ENCODE assay signal across 10 mouse cellular contexts in the genomic region with DNA sequence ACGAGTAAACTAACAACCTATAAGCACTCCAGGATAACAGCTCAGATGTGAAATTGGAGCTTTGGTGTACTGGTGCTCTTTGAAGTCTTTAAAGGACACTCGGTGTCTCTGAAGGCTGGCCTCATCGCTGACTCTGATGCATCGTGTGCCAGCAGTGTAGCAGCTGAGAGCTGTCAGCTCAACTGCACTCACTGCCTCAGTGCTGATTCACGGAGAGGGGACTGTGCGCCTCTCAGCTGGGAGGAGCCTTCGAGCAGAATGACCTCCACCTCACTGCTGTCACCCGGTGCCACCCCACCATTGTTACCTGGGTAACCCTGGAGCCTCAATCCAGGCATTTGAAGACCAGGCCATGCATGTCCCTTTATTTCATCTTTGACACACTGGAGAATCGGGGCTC. TPM values are rescaled to one million over a fixed set of nuclear protein-coding genes. Genes with fewer than 3 reads are reported as not detected.
DNase-seq lines count a peak whose midpoint lies in the region; ATAC-seq and TF ChIP-seq lines count a peak whose summit lies in the region.
"Had no signal": no experiment of that assay in that cellular context is flagged by ENCODE, and none has a peak within 500 bp of the region (broad histone marks: within the 10 kb centered on the region; RNA-seq: fewer than 3 reads in every experiment).

No protein-coding gene starts in this region.

- TF ChIP-seq EP300 in stomach, postnatal 0 days (optimal IDR thresholded peaks at IDR 0.05), result no peak

- H3K4me2 ChIP-seq in heart, embryonic 16.5 days (ENCODE audit: low read depth, low read length), result no peak overlapping the region
- H3K4me2 ChIP-seq in stomach, embryonic 14.5 days (replicated peaks; ENCODE audit: low read depth, low read length), result no peak overlapping the region
- H3K4me2 ChIP-seq in stomach, postnatal 0 days (replicated peaks; ENCODE audit: low read depth), result no peak overlapping the region
- H3K4me2 ChIP-seq: embryonic facial prominence, embryonic 12.5 days had no signal

- no peak for TF ChIP-seq CTCF in stomach, postnatal 0 days (IDR thresholded peaks at IDR 0.05; ENCODE audit: low read depth)

- 30% methylated on average over 9 of the region's 9 CpGs for WGBS in heart, embryonic 16.5 days
- 18% methylated on average over 9 of the region's 9 CpGs for WGBS in stomach, embryonic 14.5 days
- 26% methylated on average over 9 of the region's 9 CpGs for WGBS in stomach, postnatal 0 days

- H3K27ac ChIP-seq in heart, embryonic 16.5 days (ENCODE audit: low read length), result no peak overlapping the region
- H3K27ac ChIP-seq in stomach, embryonic 14.5 days (ENCODE audit: low read length), result no peak overlapping the region
- no peak overlapping the region for H3K27ac ChIP-seq in stomach, postnatal 0 days (replicated peaks)
- H3K27ac ChIP-seq: embryonic facial prominence, embryonic 12.5 days had no signal

- no peaks in the 10 kb centered on the region for H3K27me3 ChIP-seq in heart, embryonic 16.5 days (ENCODE audit: control insufficient read depth, insufficient read depth, low read length)
- no peaks in the 10 kb centered on the region for H3K27me3 ChIP-seq in stomach, embryonic 14.5 days (ENCODE audit: control insufficient read depth, insufficient read depth, low read length)
- no peaks in the 10 kb centered on the region for H3K27me3 ChIP-seq in stomach, postnatal 0 days (ENCODE audit: control insufficient read depth, insufficient read depth, low read length)
- H3K27me3 ChIP-seq: embryonic facial prominence, embryonic 12.5 days had no signal

- no peak overlapping the region for H3K9ac ChIP-seq in heart, embryonic 16.5 days (ENCODE audit: low read length)
- no peak overlapping the region for H3K9ac ChIP-seq in stomach, embryonic 14.5 days (replicated peaks; ENCODE audit: low read depth, low read length)
- no peak overlapping the region for H3K9ac ChIP-seq in stomach, postnatal 0 days (ENCODE audit: low read length)
- H3K9ac ChIP-seq: embryonic facial prominence, embryonic 12.5 days had no signal

- peaks cover 5% of the 10 kb centered on the region; the same call in 1 of the 2 replicates for H3K4me1 ChIP-seq in heart, embryonic 16.5 days (ENCODE audit: control insufficient read depth, insufficient read depth, low read length)
- 0 out of 2 replicates have a peak, but pooled peaks cover 3% of the 10 kb centered on the region for H3K4me1 ChIP-seq in stomach, embryonic 14.5 days (ENCODE audit: control insufficient read depth, insufficient read depth, low read length)
- H3K4me1 ChIP-seq in stomach, postnatal 0 days (replicated peaks; ENCODE audit: control insufficient read depth, insufficient read depth), result no peaks in the 10 kb centered on the region
- H3K4me1 ChIP-seq: embryonic facial prominence, embryonic 12.5 days had no signal

- no peaks in the 10 kb centered on the region for H3K36me3 ChIP-seq in heart, embryonic 16.5 days (ENCODE audit: control insufficient read depth, insufficient read depth)
- H3K36me3 ChIP-seq in stomach, embryonic 14.5 days (ENCODE audit: control insufficient read depth, insufficient read depth, low read length), result no peaks in the 10 kb centered on the region
- H3K36me3 ChIP-seq in stomach, postnatal 0 days (ENCODE audit: control insufficient read depth, insufficient read depth, low read length), result no peaks in the 10 kb centered on the region
- H3K36me3 ChIP-seq: embryonic facial prominence, embryonic 12.5 days had no signal

- ATAC-seq in cerebellum, adult (ENCODE audit: insufficient number of reproducible peaks, low FRiP score, low TSS enrichment), result peak; percentile 68
- 0 out of 2 replicates have a peak, but pooled peaks have one; percentile 32 for ATAC-seq in heart, embryonic 16.5 days (replicated peaks; ENCODE audit: extremely low read depth, insufficient read depth, low FRiP score)
- peak; percentile 56; the same call in 1 of the 2 replicates for ATAC-seq in stomach, embryonic 14.5 days (ENCODE audit: insufficient number of reproducible peaks, insufficient read depth, low FRiP score, low read depth)
- no peak for ATAC-seq in stomach, postnatal 0 days (ENCODE audit: low FRiP score, low TSS enrichment)

- DNase-seq in cerebellum, adult 11 months, result no peak
- no peak for DNase-seq in heart, adult 18-20 months
- DNase-seq in stomach, postnatal 0 days (ENCODE audit: low spot score), result no peak
- no peak for DNase-seq in layer of hippocampus, postnatal 25 days (ENCODE audit: extremely low spot score in 1 of 2, low spot score in 1 of 2)
- no peak for DNase-seq in right cerebral cortex, adult 18-20 months
- DNase-seq: kidney, postnatal 36 days had no signal

- H3K9me3 ChIP-seq in heart, embryonic 16.5 days (replicated peaks; ENCODE audit: control insufficient read depth, low read length), result no peaks in the 10 kb centered on the region
- H3K9me3 ChIP-seq in stomach, embryonic 14.5 days (ENCODE audit: control insufficient read depth, low read depth, low read length), result no peaks in the 10 kb centered on the region
- no peaks in the 10 kb centered on the region for H3K9me3 ChIP-seq in stomach, postnatal 0 days (ENCODE audit: control insufficient read depth, low read length)
- H3K9me3 ChIP-seq: embryonic facial prominence, embryonic 12.5 days had no signal

- H3K4me3 ChIP-seq in heart, embryonic 16.5 days (ENCODE audit: low read length), result no peak overlapping the region
- no peak overlapping the region for H3K4me3 ChIP-seq in stomach, embryonic 14.5 days (ENCODE audit: low read depth, low read length)
- H3K4me3 ChIP-seq in stomach, postnatal 0 days (ENCODE audit: low read depth, low read length), result no peak overlapping the region
- H3K4me3 ChIP-seq: embryonic facial prominence, embryonic 12.5 days had no signal

RNA-seq across cellular contexts. Expression of a gene that starts 7.9 kb away (rescaled TPM):
- polyA plus RNA-seq in heart, embryonic 16.5 days (2015; fragmentation: Nextera tagmentation; extraction: Ambion mirVana), result 11.7 and 15.5 TPM in 2 replicates
- 10 to 100 TPM in 1 of 2 experiments, 1 to 10 TPM in 1; 8.6 to 10.9 TPM for total RNA-seq in heart, adult 18-20 months (2021)
- 43.9 and 46.0 TPM in 2 replicates for polyA plus RNA-seq in stomach, embryonic 14.5 days (2014; fragmentation: Nextera tagmentation; extraction: Ambion mirVana)
- polyA plus RNA-seq in stomach, postnatal 0 days (2015; fragmentation: Nextera tagmentation; extraction: Ambion mirVana), result 11.8 and 12.1 TPM in 2 replicates
- total RNA-seq in layer of hippocampus, postnatal 25 days (2021), result 1 to 10 TPM; 6.9 to 7.2 TPM

RNA-seq across cellular contexts. Expression of a gene that starts 45.4 kb away (rescaled TPM):
- 63.2 and 70.4 TPM in 2 replicates for polyA plus RNA-seq in heart, embryonic 16.5 days (2015; fragmentation: Nextera tagmentation; extraction: Ambion mirVana)
- total RNA-seq in heart, adult 18-20 months (2021), result 10 to 100 TPM; 57.7 to 58.6 TPM
- 62.3 and 68.3 TPM in 2 replicates for polyA plus RNA-seq in stomach, embryonic 14.5 days (2014; fragmentation: Nextera tagmentation; extraction: Ambion mirVana)
- polyA plus RNA-seq in stomach, postnatal 0 days (2015; fragmentation: Nextera tagmentation; extraction: Ambion mirVana), result 47.2 and 47.9 TPM in 2 replicates
- total RNA-seq in layer of hippocampus, postnatal 25 days (2021), result 10 to 100 TPM; 13.1 to 14.4 TPM
